Mouse (Mus musculus) lung, embryonic 14.5 days (tissue): ENCODE data around the gene Art4. TPM values are rescaled to one million over a fixed set of nuclear protein-coding genes. Genes with fewer than 3 reads are reported as not detected.

ENCODE experiments used
- ATAC-seq: fragments of 200-750 bp; cut with Nextera tagmentation; 2 replicates; pipeline ENCODE4 v1.8.0; 2017; ENCODE audit warnings: mild to moderate bottlenecking, moderate TSS enrichment, moderate library complexity; ENCODE audit not compliant: insufficient read depth
- DNase-seq: peaks from one replicate; pipeline ENCODE4 v3.0.0-alpha.2; 2015
- H3K27ac ChIP-seq: fragments of 300-500 bp; sonication (generic); 2 replicates; pipeline ENCODE4 v1.5.1; 2014; ENCODE audit warnings: low read depth, mild to moderate bottlenecking, moderate library complexity
- H3K27me3 ChIP-seq: fragments of 300-500 bp; sonication (generic); 2 replicates; pipeline ENCODE4 v1.6.1; 2014; ENCODE audit warnings: low read length, control low read depth; ENCODE audit not compliant: insufficient read depth
- H3K36me3 ChIP-seq: fragments of 300-500 bp; sonication (generic); 2 replicates; pipeline ENCODE4 v1.6.1; 2014; ENCODE audit warnings: control low read depth; ENCODE audit not compliant: insufficient read depth
- H3K4me1 ChIP-seq: fragments of 300-500 bp; sonication (generic); 2 replicates; pipeline ENCODE4 v1.6.1; 2014; ENCODE audit warnings: antibody characterized with exemption, control low read depth; ENCODE audit not compliant: insufficient read depth
- H3K4me2 ChIP-seq: fragments of 300-500 bp; sonication (generic); 2 replicates; pipeline ENCODE4 v1.6.1; 2014; ENCODE audit warnings: mild to moderate bottlenecking
- H3K4me3 ChIP-seq: fragments of 300-500 bp; sonication (generic); 2 replicates; pipeline ENCODE4 v1.5.1; 2014; ENCODE audit warnings: low read depth, low read length
- H3K9ac ChIP-seq: fragments of 300-500 bp; sonication (generic); 2 replicates; pipeline ENCODE4 v1.6.1; 2014
- H3K9me3 ChIP-seq: fragments of 300-500 bp; sonication (generic); 2 replicates; pipeline ENCODE4 v1.6.1; 2016; ENCODE audit warnings: low read depth, low read length, control low read depth
- CTCF ChIP-seq: IDR thresholded peaks from 2 replicates; pipeline ENCODE4 v1.5.1; 2016; ENCODE audit warnings: antibody characterized with exemption, low read depth
- WGBS: fragments of 180-500 bp; shearing (Covaris S2); extraction: QIAGEN DNeasy Blood & Tissue Kit; methylation state at CpG from one replicate; pipeline ENCODE4 v1.1.7; 2014; 5-methylcytosine and 5-hydroxymethylcytosine counted together
- polyA plus RNA-seq: library from polyadenylated mRNA; unstranded; fragments of >200 nt; fragmentation: Nextera tagmentation; extraction: Ambion mirVana; gene quantifications from 2 replicates; pipeline ENCODE4 v1.2.1, GENCODE M21; 2014

Art4 gene
- polyA plus RNA-seq, 1 experiment from 2014 or later = 3.3 TPM

GRCm38 (mm10) chr6:136847267-136847666 lies 10.3 kb downstream of the Art4 start:
- TF ChIP-seq CTCF = no peak
- Histone ChIP-seq H3K9ac (no peak overlapping the region), H3K9me3 (no peaks in the 10 kb centered on the region), H3K36me3 (no peaks in the 10 kb centered on the region), H3K4me1 (no peaks in the 10 kb centered on the region), H3K27me3 (no peaks in the 10 kb centered on the region), H3K27ac (no peak overlapping the region), H3K4me2 (no peak overlapping the region), H3K4me3 (no peak overlapping the region)
- ATAC-seq = no peak
- 86% methylated on average over 3 of the region's 3 CpGs for WGBS
- DNase-seq = no peak

DNA sequence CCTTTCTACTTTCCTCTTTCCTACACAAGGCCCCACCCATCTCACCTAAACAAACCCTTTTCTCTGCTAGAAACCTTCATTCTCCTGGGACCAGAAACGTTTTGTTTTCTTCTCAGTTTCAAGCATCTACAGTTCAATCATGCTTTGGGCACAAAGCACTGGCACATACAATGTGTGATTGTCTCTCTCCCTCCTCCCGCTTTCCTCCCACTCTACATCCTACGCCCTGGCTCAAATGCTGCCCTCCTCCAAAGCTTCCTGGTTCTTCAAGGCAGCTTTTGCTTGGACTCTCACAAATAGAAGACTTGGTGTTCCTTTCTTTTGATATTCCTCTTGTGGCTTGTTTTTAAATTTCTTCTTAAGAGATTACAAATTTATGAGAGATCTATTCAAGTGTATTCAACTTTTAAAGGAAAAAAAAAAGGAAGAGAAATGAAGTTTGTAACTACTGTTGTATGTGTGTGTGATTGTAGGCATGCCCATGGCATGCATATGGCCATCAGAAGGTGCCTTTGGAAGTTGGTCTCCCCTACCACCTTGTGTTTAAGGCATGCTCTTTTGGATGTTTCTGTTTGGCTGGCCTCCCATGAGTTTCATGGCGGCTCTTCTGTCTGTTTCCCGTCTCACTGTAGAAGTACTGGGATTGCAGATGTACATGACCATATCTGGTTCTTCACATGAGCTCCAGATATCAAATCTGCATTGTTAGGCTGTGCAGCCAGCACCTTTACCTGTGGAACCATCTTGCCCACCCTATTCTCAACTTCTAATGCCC lies 11.6 kb downstream of the Art4 start:
- no peak overlapping the region for H3K4me3 ChIP-seq
- H3K4me2 ChIP-seq = no peak overlapping the region
- H3K4me1 ChIP-seq = no peaks in the 10 kb centered on the region
- H3K27ac ChIP-seq = no peak overlapping the region
- H3K36me3 ChIP-seq = no peaks in the 10 kb centered on the region
- H3K9ac ChIP-seq = no peak overlapping the region
- TF ChIP-seq CTCF = no peak
- no peak for ATAC-seq
- no peaks in the 10 kb centered on the region for H3K27me3 ChIP-seq
- DNase-seq = no peak
- 73% methylated on average over 5 of the region's 5 CpGs for WGBS
- no peaks in the 10 kb centered on the region for H3K9me3 ChIP-seq

DNA sequence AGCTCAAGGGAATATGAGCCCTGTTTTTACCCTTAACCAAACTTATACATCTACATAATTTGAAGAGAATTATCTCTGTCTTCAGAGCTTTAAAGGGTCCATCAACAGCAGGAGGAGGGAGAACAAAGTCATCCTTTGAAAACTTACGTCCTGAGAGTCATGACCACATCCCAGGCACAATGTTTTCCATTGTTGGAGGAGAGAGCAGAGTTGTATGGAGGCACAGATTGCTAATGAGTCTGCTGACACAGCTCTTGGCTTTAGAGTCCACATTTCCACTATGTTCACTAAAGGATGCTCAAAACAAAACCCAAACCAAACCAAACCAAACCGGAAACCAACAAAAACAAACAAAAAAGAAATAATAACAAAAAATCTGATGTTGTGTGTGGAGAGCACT lies 12.6 kb downstream of the Art4 start:
- DNase-seq (no peak), ATAC-seq (no peak)
- TF ChIP-seq CTCF = no peak
- Histone ChIP-seq H3K9ac (no peak overlapping the region), H3K27me3 (no peaks in the 10 kb centered on the region), H3K4me1 (no peaks in the 10 kb centered on the region), H3K9me3 (no peaks in the 10 kb centered on the region), H3K36me3 (no peaks in the 10 kb centered on the region), H3K4me2 (no peak overlapping the region), H3K4me3 (no peak overlapping the region), H3K27ac (no peak overlapping the region)
- WGBS = 63% methylated on average over 2 of the region's 2 CpGs

- Histone ChIP-seq H3K27ac (no peak overlapping the region), H3K4me2 (no peak overlapping the region), H3K4me3 (no peak overlapping the region), H3K9ac (no peak overlapping the region), H3K36me3 (no peaks in the 10 kb centered on the region), H3K9me3 (no peaks in the 10 kb centered on the region), H3K4me1 (no peaks in the 10 kb centered on the region), H3K27me3 (no peaks in the 10 kb centered on the region)
- 68% methylated on average over 3 of the region's 3 CpGs for WGBS
- no peak for ATAC-seq
- no peak for DNase-seq
- TF ChIP-seq CTCF = no peak
Observed at GRCm38 (mm10) chr6:136837323-136837722, 20.2 kb downstream of the Art4 start.

GRCm38 (mm10) chr6:136835352-136835751 lies 22.2 kb downstream of the Art4 start, which contains the start of gene Smco3:
TSS of gene Smco3 (minus strand) at chr6:136835452.
- no peak for TF ChIP-seq CTCF
- Histone ChIP-seq H3K36me3 (no peaks in the 10 kb centered on the region), H3K9ac (no peak within 1 kb of the TSS; the same call in 1 of the 2 replicates), H3K9me3 (no peaks in the 10 kb centered on the region), H3K27me3 (no peaks in the 10 kb centered on the region), H3K4me3 (no peak within 1 kb of the TSS), H3K4me2 (peak within 1 kb of the TSS; percentile 27; the same call in 1 of the 2 replicates), H3K27ac (no peak within 1 kb of the TSS), H3K4me1 (no peaks in the 10 kb centered on the region)
- no peak for DNase-seq
- 39% methylated on average over 4 of the region's 4 CpGs for WGBS
- ATAC-seq = no peak

GRCm38 (mm10) chr6:136831712-136832111 lies 25.8 kb downstream of the Art4 start:
- H3K4me1 ChIP-seq = no peaks in the 10 kb centered on the region
- 63% methylated on average over 5 of the region's 5 CpGs for WGBS
- H3K9ac ChIP-seq = no peak overlapping the region
- no peaks in the 10 kb centered on the region for H3K27me3 ChIP-seq
- DNase-seq (no peak), ATAC-seq (no peak)
- no peak overlapping the region for H3K4me3 ChIP-seq
- no peaks in the 10 kb centered on the region for H3K9me3 ChIP-seq
- no peak overlapping the region for H3K27ac ChIP-seq
- H3K4me2 ChIP-seq = no peak overlapping the region
- TF ChIP-seq CTCF = no peak
- H3K36me3 ChIP-seq = no peaks in the 10 kb centered on the region

- ATAC-seq = no peak
- peak overlapping the region; percentile 58 for H3K27ac ChIP-seq
- no peaks in the 10 kb centered on the region for H3K27me3 ChIP-seq
- TF ChIP-seq CTCF = no peak
- H3K4me2 ChIP-seq = peak overlapping the region; percentile 66
- H3K9me3 ChIP-seq = no peaks in the 10 kb centered on the region
- 32% methylated on average over 4 of the region's 4 CpGs for WGBS
- H3K36me3 ChIP-seq = peaks cover 21% of the 10 kb centered on the region
- peak overlapping the region; percentile 52 for H3K9ac ChIP-seq
- no peak for DNase-seq
- H3K4me3 ChIP-seq = peak overlapping the region; percentile 100
- no peaks in the 10 kb centered on the region for H3K4me1 ChIP-seq
Observed at GRCm38 (mm10) chr6:136828681-136829080, 28.9 kb downstream of the Art4 start.
